Mouse (Mus musculus) cerebellum, adult 9-10 months (tissue): Measurements from ENCODE around the gene Ipcef1.

ENCODE experiments used
- DNase-seq: peaks from one replicate; pipeline ENCODE4 v3.0.0; 2022

Ipcef1 gene

GRCm38 (mm10) chr10:6873917-6874316 lies 178.4 kb downstream of the Ipcef1 start:
- DNase-seq, result no peak

- DNase-seq, result no peak
Observed at GRCm38 (mm10) chr10:6871418-6872072, 180.7 kb downstream of the Ipcef1 start.

DNA sequence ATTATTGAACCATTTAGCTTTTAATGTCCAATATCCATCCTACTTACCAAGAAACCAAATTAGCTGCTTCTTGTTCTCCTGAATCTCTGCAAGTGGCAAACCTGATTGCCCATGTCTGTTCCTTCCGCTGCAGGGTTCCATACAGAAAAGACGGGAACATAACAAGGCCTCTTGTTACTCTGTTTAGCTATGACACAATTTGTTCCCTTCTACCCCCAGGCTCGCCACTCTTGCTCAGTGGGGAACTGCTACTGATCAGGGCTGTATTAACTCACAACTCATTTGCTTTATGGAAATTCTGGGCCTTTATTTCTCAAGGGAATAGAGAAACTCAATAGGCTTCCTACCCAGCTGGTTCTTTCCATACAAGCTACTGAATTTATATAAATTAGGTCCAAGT lies 196.5 kb downstream of the Ipcef1 start:
- no peak for DNase-seq

DNA sequence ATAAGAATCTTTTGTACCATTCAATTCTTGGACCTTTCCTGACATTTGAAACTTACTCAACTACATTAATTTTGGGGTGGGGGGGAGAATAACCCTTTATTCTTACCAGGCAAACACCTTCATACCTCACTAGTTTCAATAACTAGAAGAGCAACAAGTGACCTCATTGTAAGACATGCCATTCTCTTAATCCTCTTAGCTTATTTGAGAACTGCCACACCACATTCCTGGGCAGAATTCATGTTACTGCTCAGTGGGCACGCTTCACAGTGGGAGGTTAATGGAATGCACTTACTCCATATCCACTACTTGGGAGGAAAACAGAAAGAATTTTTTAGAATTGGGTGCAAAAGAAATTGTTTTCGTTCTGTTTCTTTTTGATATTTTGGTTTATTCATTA lies 203.4 kb downstream of the Ipcef1 start:
- DNase-seq, result no peak

- DNase-seq, result no peak
Observed at GRCm38 (mm10) chr10:6848162-6848754, 204.0 kb downstream of the Ipcef1 start.

- no peak for DNase-seq
Observed at GRCm38 (mm10) chr10:6846283-6846682, 206.0 kb downstream of the Ipcef1 start.

GRCm38 (mm10) chr10:6842225-6842624 lies 210.1 kb downstream of the Ipcef1 start:
- no peak for DNase-seq
